Mouse (Mus musculus): ENCODE data around the gene Tagln.

DNA sequence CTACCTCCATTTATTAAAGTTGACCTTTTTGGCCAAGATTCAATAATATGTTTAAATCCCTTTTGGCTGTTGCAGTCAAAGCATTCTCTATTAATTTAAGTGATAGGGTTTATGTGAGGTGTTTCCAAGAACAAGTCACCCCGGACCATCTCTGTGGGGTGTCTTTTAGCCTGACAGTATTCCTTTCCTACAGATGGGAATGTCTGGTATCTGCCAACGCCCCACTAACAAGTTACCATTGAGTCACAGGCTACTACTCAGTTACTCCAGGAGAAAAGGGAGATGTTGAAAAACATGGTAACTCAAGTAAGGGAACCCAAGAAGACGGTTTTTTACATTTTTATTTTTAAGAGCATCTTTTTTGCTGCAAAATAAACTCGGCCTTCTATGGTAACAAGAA is 30.7 kb downstream of the Tagln start:
- TF ChIP-seq CTCF (IDR thresholded peaks at IDR 0.05; ENCODE audit: low read depth) (no peak), EP300 (optimal IDR thresholded peaks at IDR 0.05) (no peak)

All from stomach, postnatal 0 days (tissue).